Mouse (Mus musculus) neural tube, embryonic 11.5 days (tissue): ENCODE results near the gene Gjb1. TPM values are rescaled to one million over a fixed set of nuclear protein-coding genes. Genes with fewer than 3 reads are reported as not detected.

Experiments used
- ATAC-seq: fragments of 200-750 bp; cut with Nextera tagmentation; 2 replicates; pipeline ENCODE4 v1.8.0; 2017; ENCODE audit warnings: moderate number of reproducible peaks, mild to moderate bottlenecking, moderate TSS enrichment, moderate library complexity; ENCODE audit not compliant: insufficient read depth, low FRiP score, low TSS enrichment
- DNase-seq: peaks from one replicate; pipeline ENCODE4 v3.0.0-alpha.2; 2015; ENCODE audit warnings: low spot score
- H3K27ac ChIP-seq: fragments of 300-500 bp; sonication (generic); 2 replicates; pipeline ENCODE4 v1.5.1; 2014; ENCODE audit warnings: low read depth, mild to moderate bottlenecking, low read length
- H3K27me3 ChIP-seq: fragments of 300-500 bp; sonication (generic); 2 replicates; pipeline ENCODE4 v1.6.1; 2014; ENCODE audit warnings: mild to moderate bottlenecking, low read length, mixed read lengths; ENCODE audit not compliant: control insufficient read depth, insufficient read depth
- H3K36me3 ChIP-seq: fragments of 300-500 bp; sonication (generic); 2 replicates; pipeline ENCODE4 v1.6.1; 2014; ENCODE audit warnings: mild to moderate bottlenecking, low read length, moderate library complexity, mixed read lengths; ENCODE audit not compliant: control insufficient read depth, insufficient read depth
- H3K4me1 ChIP-seq: fragments of 300-500 bp; sonication (generic); 2 replicates; pipeline ENCODE4 v1.6.1; 2014; ENCODE audit warnings: low read length, mixed read lengths; ENCODE audit not compliant: control insufficient read depth, insufficient read depth
- H3K4me2 ChIP-seq: fragments of 300-500 bp; sonication (generic); 2 replicates; pipeline ENCODE4 v1.6.1; 2014; ENCODE audit warnings: low read depth, mild to moderate bottlenecking, moderate library complexity
- H3K4me3 ChIP-seq: fragments of 300-500 bp; sonication (generic); 2 replicates; pipeline ENCODE4 v1.5.1; 2014; ENCODE audit warnings: low read depth, low read length
- H3K9ac ChIP-seq: fragments of 300-500 bp; sonication (generic); 2 replicates; pipeline ENCODE4 v1.6.1; 2014; ENCODE audit warnings: mild to moderate bottlenecking, low read length
- H3K9me3 ChIP-seq: fragments of 300-500 bp; sonication (generic); 2 replicates; pipeline ENCODE4 v1.6.1; 2016; ENCODE audit warnings: low read length; ENCODE audit not compliant: control insufficient read depth
- WGBS: fragments of 180-500 bp; shearing (Covaris S2); extraction: QIAGEN DNeasy Blood & Tissue Kit; methylation state at CpG from one replicate; pipeline ENCODE4 v1.1.7; 2014; 5-methylcytosine and 5-hydroxymethylcytosine counted together
- polyA plus RNA-seq: library from polyadenylated mRNA; unstranded; fragments of >200 nt; fragmentation: Nextera tagmentation; extraction: Ambion mirVana; gene quantifications from 2 replicates; pipeline ENCODE4 v1.2.1, GENCODE M21; 2014

The Gjb1 gene
- polyA plus RNA-seq, 1 experiment from 2014 or later = not detected

- Histone ChIP-seq H3K9ac (no peak overlapping the region), H3K4me2 (peak overlapping the region; percentile 28), H3K4me3 (peak overlapping the region; percentile 13; the same call in 1 of the 2 replicates), H3K27ac (no peak overlapping the region), H3K36me3 (no peaks in the 10 kb centered on the region; the same call in 1 of the 2 replicates), H3K4me1 (no peaks in the 10 kb centered on the region), H3K27me3 (peaks cover 37% of the 10 kb centered on the region), H3K9me3 (no peaks in the 10 kb centered on the region)
- no peak for DNase-seq
- ATAC-seq = no peak
- WGBS = 13% methylated on average over 30 of the region's 32 CpGs
Measured at GRCm38 (mm10) chrX:101384439-101385137, 8.4 kb downstream of the Gjb1 start.

DNA sequence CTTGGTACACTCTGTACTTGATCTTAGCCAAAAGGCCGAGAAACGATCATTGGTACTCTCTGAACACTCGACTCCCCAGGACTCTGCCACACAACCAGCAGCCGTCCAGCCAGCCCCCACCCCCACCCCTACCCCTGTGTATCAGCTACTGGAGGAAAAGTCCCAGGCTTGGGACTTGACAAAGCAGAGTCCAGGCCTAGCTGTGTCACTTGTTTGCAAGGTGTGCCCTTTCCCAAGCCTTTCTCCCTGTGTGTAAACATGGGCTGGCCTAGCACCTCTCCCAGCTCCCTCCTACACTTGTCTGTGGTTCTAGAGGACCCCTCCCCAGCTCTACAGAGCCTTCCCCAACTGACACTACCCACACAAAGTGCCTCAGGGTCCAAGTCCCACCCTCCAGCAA, 10.0 kb downstream of the Gjb1 start:
- ATAC-seq = no peak
- 21% methylated on average over 4 of the region's 4 CpGs for WGBS

GRCm38 (mm10) chrX:101388866-101389537, 12.8 kb downstream of the Gjb1 start:
- no peak for DNase-seq

More for the DNA sequence above, 10.0 kb downstream of the Gjb1 start:
- Histone ChIP-seq H3K27me3 (peaks cover 37% of the 10 kb centered on the region), H3K9me3 (no peaks in the 10 kb centered on the region), H3K4me1 (no peaks in the 10 kb centered on the region), H3K9ac (no peak overlapping the region), H3K4me2 (no peak overlapping the region), H3K36me3 (no peaks in the 10 kb centered on the region; the same call in 1 of the 2 replicates), H3K4me3 (no peak overlapping the region), H3K27ac (no peak overlapping the region)
- DNase-seq = no peak

DNA sequence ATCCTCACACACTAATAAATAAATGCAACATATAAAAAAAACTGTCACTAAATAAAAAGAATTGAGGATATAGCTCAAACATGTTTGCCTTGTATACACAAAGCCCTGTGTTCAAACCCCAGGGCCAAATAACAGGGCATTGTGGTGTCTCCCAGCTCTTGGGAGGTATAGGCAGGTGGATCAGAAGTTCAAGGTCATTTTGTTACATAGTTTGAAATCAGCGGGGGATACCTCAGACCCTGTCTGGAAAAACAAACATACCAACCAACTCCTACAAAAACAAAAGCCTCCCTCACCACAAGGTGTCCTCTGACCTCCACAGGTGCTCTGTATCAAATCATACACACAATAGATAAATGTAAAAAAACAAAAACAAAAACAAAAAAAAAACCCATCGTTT, 18.2 kb downstream of the Gjb1 start:
- Histone ChIP-seq H3K4me3 (no peak overlapping the region), H3K4me1 (no peaks in the 10 kb centered on the region), H3K9me3 (no peaks in the 10 kb centered on the region), H3K27me3 (peaks cover 7% of the 10 kb centered on the region; the same call in 1 of the 2 replicates), H3K9ac (no peak overlapping the region), H3K27ac (no peak overlapping the region), H3K36me3 (no peaks in the 10 kb centered on the region), H3K4me2 (no peak overlapping the region)
- DNase-seq (no peak), ATAC-seq (no peak)
- WGBS = 69% methylated on average over 2 of the region's 2 CpGs

More at GRCm38 (mm10) chrX:101388866-101389537, 12.8 kb downstream of the Gjb1 start:
- 71% methylated on average over 5 of the region's 5 CpGs for WGBS
- H3K9me3 ChIP-seq = no peaks in the 10 kb centered on the region
- no peak overlapping the region for H3K4me3 ChIP-seq
- no peak overlapping the region for H3K27ac ChIP-seq
- ATAC-seq = no peak
- peaks cover 16% of the 10 kb centered on the region for H3K27me3 ChIP-seq
- H3K4me1 ChIP-seq = no peaks in the 10 kb centered on the region
- H3K9ac ChIP-seq = no peak overlapping the region
- no peak overlapping the region for H3K4me2 ChIP-seq
- no peaks in the 10 kb centered on the region; the same call in 1 of the 2 replicates for H3K36me3 ChIP-seq

GRCm38 (mm10) chrX:101396459-101396858, 20.3 kb downstream of the Gjb1 start:
- DNase-seq (no peak), ATAC-seq (no peak)
- 31% methylated on average over 11 of the region's 11 CpGs for WGBS
- no peak overlapping the region for H3K27ac ChIP-seq
- peaks cover 7% of the 10 kb centered on the region; the same call in 1 of the 2 replicates for H3K27me3 ChIP-seq
- H3K4me1 ChIP-seq = no peaks in the 10 kb centered on the region
- H3K9me3 ChIP-seq = no peaks in the 10 kb centered on the region
- H3K9ac ChIP-seq = no peak overlapping the region
- H3K4me2 ChIP-seq = no peak overlapping the region; the same call in 1 of the 2 replicates
- H3K36me3 ChIP-seq = no peaks in the 10 kb centered on the region
- no peak overlapping the region for H3K4me3 ChIP-seq

DNA sequence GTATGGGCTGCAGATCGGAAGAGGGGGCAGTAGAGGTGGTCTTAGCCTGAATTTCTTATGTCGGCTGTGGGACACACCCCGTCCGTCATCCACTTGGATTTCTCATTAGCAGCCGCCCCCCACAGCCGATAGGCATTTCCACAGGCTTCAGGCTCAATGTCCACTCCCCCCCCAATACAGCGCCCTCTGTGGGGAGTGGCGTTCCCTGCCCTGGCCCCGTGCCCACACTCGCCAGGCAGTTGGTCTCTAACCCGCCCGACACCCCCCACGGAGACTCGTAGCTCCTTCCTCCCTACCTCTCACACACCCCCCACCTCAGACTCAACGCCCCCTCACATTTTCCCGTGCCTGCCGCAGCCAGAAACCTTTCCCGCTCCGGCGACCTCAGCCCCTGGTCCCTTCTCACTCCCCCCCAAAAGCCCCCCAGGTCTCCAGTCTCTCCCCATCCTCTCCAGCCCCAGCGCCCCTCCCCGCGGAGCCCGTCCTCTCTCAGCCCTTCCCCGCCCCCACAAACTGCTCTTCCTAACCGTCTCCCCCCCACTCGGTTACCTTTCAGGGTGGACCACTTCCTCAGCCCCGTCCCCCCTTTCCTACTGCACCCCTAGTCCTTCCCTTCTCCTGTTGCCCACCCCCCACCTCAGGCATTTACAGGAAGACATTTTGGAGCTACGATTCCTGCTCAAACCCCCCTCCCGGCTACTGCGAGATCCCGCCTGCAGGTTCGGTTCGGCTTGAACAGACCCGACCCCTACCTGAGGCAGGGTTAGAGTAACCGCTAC, 43.0 kb downstream of the Gjb1 start:
- Histone ChIP-seq H3K4me1 (no peaks in the 10 kb centered on the region), H3K9me3 (no peaks in the 10 kb centered on the region), H3K27me3 (no peaks in the 10 kb centered on the region), H3K4me3 (peak overlapping the region; percentile 52), H3K36me3 (no peaks in the 10 kb centered on the region), H3K27ac (no peak overlapping the region), H3K4me2 (peak overlapping the region; percentile 52), H3K9ac (peak overlapping the region; percentile 60)
- DNase-seq = peak; percentile 39
- 26% methylated on average over 29 of the region's 36 CpGs for WGBS
- ATAC-seq = no peak; the same call in 1 of the 2 replicates

- Histone ChIP-seq H3K4me3 (peak overlapping the region; percentile 52), H3K4me2 (peak overlapping the region; percentile 52), H3K36me3 (no peaks in the 10 kb centered on the region), H3K27me3 (no peaks in the 10 kb centered on the region), H3K9me3 (no peaks in the 10 kb centered on the region), H3K4me1 (no peaks in the 10 kb centered on the region), H3K27ac (no peak overlapping the region), H3K9ac (peak overlapping the region; percentile 60)
- 14% methylated on average over 48 of the region's 54 CpGs for WGBS
- peak; percentile 95 for ATAC-seq
- DNase-seq = peak; percentile 87
Measured at GRCm38 (mm10) chrX:101419725-101420699, 43.8 kb downstream of the Gjb1 start.

DNA sequence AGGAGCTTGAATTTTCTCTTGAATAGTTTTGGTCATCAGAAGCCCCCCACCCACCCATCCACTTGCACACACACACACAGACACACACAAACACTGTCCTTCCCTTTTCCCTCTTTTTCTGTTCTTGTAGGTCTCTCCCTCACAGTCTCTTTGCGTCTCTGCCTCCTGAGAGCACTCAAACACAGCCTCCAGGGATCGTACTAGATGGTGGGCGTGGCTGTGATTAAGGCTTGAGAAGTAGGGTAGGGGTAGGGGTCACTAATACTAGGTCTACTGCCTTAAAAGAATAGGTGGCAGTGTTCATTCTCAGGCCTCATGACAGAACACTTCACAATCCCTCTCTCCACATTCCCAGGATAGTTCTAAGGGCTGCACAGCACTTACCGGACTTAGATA, 44.5 kb downstream of the Gjb1 start, which contains the start of gene Zmym3:
Gene Zmym3 (minus strand): TSS at position 150 of the 396 bp plus-strand sequence.
- no peak for ATAC-seq
- Histone ChIP-seq H3K27me3 (no peaks in the 10 kb centered on the region), H3K4me2 (peak within 1 kb of the TSS; percentile 51), H3K4me3 (peak within 1 kb of the TSS; percentile 52), H3K9me3 (no peaks in the 10 kb centered on the region), H3K9ac (peak within 1 kb of the TSS; percentile 41), H3K27ac (no peak within 1 kb of the TSS), H3K36me3 (no peaks in the 10 kb centered on the region), H3K4me1 (no peaks in the 10 kb centered on the region)
- WGBS = 28% methylated on average over 4 of the region's 4 CpGs
- no peak for DNase-seq
